Mouse (Mus musculus) testis, adult 2 months (tissue): ENCODE data around the gene Rnf114. TPM values are rescaled to one million over a fixed set of nuclear protein-coding genes. Genes with fewer than 3 reads are reported as not detected.
A peak's percentile ranks its signal among the peaks of the same experiment; 100 is the strongest.

Experiments used
- H3K27ac ChIP-seq: fragments of 200-500 bp; 2 replicates; pipeline ENCODE4 v1.5.1; 2012; ENCODE audit warnings: low read depth, low read length; ENCODE audit not compliant: control insufficient read depth, insufficient read depth
- H3K27me3 ChIP-seq: fragments of 200-500 bp; 2 replicates; pipeline ENCODE4 v1.6.1; 2012; ENCODE audit warnings: mild to moderate bottlenecking, low read length, moderate library complexity; ENCODE audit not compliant: control insufficient read depth, insufficient read depth
- H3K36me3 ChIP-seq: fragments of 200-500 bp; 2 replicates; pipeline ENCODE4 v1.6.1; 2012; ENCODE audit warnings: mild to moderate bottlenecking, low read length; ENCODE audit not compliant: control insufficient read depth, insufficient read depth
- H3K4me1 ChIP-seq: fragments of 200-500 bp; 2 replicates; pipeline ENCODE4 v1.6.1; 2012; ENCODE audit warnings: low read length; ENCODE audit not compliant: control insufficient read depth, insufficient read depth
- H3K4me3 ChIP-seq: fragments of 200-500 bp; 2 replicates; pipeline ENCODE4 v1.5.1; 2012; ENCODE audit warnings: low read depth, mild to moderate bottlenecking, low read length, moderate library complexity, mixed read lengths; ENCODE audit not compliant: control insufficient read depth
- CTCF ChIP-seq: fragments of 200-500 bp; IDR thresholded peaks from 2 replicates; pipeline ENCODE4 v1.5.1; 2012; ENCODE audit warnings: low read depth, mild to moderate bottlenecking, inconsistent platforms, low read length, moderate library complexity; ENCODE audit not compliant: control insufficient read depth, insufficient read depth, insufficient replicate concordance
- POLR2A ChIP-seq: fragments of 200-500 bp; IDR thresholded peaks from 2 replicates; pipeline ENCODE4 v1.6.1; 2012; ENCODE audit warnings: low read depth, mild to moderate bottlenecking, inconsistent platforms, low read length, moderate library complexity; ENCODE audit not compliant: control insufficient read depth
- polyA plus RNA-seq: library from polyadenylated mRNA; depleted of rRNA; stranded (reverse); fragments of >200 nt; gene quantifications from 2 replicates; pipeline ENCODE4 v1.2.3, GENCODE M21; 2012; rRNA removed

Gene Rnf114
- polyA plus RNA-seq: 69.1 and 70.1 TPM in 2 replicates

DNA sequence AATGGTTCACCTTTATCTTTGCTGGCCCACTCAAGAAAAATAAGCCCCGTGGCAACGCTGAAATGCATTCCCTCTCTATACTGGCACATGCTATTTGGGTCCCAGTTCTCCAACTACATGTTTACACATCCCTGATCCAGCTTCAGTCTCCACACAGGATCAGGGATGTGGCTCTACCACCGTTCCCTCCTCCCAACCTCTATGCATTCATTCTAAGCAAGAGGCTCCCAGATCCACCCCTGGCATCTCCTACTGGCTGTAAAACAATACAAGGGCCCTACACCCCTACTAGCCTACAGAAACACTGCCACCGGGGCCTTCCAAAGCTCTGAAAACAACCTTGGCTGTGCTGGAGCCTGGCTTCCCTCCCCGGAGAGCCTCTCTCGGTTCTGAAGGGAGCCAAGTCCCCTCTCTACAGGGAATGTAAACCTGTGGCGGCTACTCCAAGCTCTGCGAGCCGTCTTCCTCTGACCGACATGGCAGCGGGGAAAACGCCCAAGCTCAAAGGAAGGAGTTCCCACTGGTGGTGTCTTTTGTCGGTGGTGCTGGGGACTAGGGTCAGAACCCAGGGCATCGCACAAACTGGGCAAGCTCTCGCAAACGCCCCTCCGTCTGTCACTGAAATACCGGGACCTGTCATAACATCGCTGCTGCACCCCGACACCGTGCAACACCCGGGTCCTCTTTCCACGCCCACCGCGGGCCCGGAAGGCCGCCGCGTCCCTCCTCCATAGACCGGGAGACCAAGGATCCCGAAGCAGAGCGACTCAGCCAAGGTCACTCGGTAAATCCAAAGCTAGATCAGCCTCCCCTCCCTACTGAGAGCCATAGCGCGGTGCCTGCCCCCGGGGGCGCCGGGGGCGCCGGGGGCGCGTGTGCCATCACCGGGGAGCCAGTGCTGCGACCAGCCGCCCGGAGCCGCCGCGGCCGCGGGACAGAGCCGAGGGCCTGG lies at the start of gene Rnf114:
Rnf114 (plus strand) TSS at position 889 of the 952 bp plus-strand sequence.
- Histone ChIP-seq H3K4me3 (peak within 1 kb of the TSS; percentile 97), H3K27ac (peak within 1 kb of the TSS; percentile 98), H3K27me3 (no peaks in the 10 kb centered on the region), H3K4me1 (peaks cover 8% of the 10 kb centered on the region), H3K36me3 (no peaks in the 10 kb centered on the region)
- TF ChIP-seq CTCF (no peak), POLR2A (no peak; the same call in 1 of the 2 replicates)

DNA sequence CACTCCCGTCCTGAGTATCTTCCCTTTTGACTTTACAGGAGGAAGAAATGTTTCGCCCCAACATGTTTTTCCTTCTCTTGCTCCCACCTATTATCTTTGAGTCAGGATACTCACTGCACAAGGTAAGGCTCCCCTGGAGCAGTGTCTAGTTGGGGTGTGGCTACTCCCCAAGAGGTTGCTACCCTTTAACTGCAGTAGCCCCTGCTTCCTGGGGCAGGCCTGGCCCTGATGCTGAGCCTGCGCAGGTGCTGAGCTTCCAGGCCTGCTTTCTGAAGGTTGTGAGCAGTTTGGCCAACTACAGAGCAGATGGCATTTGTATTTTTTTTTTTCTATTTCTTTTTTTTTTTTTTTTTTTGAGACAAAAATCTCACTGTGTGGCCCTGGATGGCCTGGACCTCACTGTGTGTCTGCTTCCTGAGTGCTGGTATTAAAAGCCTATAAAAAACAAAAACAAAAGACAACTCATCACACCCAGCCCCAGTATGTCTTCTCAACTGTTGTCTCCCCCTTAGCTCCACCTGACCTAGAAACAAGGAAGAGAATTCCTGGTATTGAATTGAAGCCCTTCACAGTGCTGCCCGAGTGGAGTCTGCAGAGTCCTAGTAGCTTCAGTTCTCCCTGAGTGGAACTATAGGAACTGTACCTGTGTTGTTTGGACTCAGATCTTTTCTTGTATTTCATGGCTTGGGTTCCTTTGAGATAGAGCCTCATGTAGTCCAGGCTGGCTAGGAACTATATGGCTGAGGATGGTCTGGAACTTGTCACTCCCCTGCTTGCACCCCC lies 48.8 kb upstream of the Rnf114 start:
- Histone ChIP-seq H3K36me3 (peaks cover 1% of the 10 kb centered on the region), H3K27ac (no peak overlapping the region), H3K4me1 (no peaks in the 10 kb centered on the region), H3K4me3 (peak overlapping the region; percentile 67), H3K27me3 (no peaks in the 10 kb centered on the region)
- TF ChIP-seq CTCF (no peak), POLR2A (no peak)

DNA sequence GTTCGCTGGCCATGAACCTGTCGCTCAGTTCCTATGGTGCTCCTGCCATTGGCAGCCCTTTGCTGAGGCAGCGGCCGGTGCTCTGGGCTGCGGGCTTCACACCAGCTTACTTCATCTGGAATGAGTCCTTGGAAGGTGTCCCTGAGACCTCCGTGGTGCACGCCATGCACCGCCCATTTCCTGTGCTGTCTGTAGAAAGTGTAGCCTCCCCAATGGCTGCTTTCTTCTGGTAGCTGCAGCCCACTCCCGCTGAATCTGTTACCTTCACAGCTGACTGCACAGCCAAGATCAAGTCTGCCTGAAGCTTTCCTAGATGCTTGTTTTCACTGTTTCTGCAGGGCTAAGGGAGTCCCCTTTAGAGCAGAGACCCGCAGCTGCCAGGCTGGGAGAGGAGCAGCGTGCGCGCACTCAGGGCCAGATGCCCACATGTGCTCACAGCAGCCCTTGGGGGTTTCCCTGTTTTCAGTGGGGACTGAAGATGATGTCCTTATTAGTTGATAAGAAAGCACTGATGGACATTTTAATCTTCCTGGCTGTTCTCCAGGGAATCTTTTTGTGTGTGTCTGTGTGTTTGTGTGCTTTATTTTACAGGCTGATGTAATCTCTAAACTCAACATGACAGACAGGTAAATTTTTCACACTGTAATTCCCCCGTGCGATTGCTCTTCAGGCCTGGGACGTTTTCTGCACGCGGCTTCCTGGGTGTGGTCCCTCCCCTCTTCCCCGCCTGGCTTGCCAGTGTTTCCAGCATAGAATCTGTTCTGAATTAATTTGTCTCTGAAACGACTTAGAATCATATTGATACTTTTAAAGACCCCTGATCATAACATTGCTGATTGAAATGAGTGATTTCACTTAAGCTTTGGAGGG lies 46.3 kb upstream of the Rnf114 start:
- TF ChIP-seq CTCF (no peak), POLR2A (no peak)
- Histone ChIP-seq H3K27me3 (no peaks in the 10 kb centered on the region), H3K27ac (no peak overlapping the region), H3K4me3 (no peak overlapping the region), H3K4me1 (no peaks in the 10 kb centered on the region), H3K36me3 (peaks cover 1% of the 10 kb centered on the region)

DNA sequence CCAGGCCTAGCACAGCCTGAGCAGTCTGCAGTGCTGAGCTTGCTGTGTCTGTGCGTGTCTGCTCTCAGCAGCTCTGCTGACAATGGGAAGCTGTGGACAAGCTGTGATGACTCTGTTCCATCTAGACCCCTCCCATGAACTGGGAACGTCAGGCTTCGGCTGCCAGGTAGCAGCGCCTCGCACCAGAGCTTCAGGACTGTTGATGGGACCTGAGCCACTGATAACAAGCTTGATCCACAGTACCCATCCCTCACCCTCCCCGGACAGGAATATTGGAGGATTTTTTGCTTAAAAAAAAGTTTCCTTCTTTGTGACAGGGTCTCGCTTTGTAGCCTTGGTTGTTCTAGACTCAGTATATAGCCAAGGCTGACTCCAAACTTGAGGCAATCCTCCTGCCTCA lies 45.2 kb upstream of the Rnf114 start:
- Histone ChIP-seq H3K27ac (no peak overlapping the region), H3K4me1 (no peaks in the 10 kb centered on the region), H3K4me3 (no peak overlapping the region), H3K36me3 (peaks cover 1% of the 10 kb centered on the region), H3K27me3 (no peaks in the 10 kb centered on the region)
- TF ChIP-seq CTCF (no peak), POLR2A (no peak)

DNA sequence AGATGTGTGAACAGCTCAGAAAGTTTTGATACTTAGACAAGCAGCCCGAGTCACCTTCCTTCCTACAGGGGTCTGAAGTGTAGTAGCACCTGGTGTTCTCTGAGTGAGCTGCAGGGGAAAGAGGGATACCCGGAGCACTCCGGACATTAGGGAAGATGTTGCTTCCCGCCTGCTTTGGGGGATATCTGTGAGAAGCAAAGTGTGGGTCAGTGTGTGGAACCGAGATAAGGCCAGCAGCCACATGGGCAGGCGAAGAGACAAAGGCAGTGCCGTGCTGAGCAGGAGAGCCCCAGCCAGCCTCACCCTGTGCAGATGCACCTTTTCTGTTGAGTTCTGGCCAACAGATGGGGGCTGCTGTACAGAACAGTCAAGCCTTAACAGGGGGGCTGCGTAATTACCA lies 44.8 kb upstream of the Rnf114 start:
- Histone ChIP-seq H3K4me3 (no peak overlapping the region), H3K4me1 (no peaks in the 10 kb centered on the region), H3K27ac (no peak overlapping the region), H3K36me3 (peaks cover 1% of the 10 kb centered on the region), H3K27me3 (no peaks in the 10 kb centered on the region)
- TF ChIP-seq CTCF: no peak
- no peak for TF ChIP-seq POLR2A

DNA sequence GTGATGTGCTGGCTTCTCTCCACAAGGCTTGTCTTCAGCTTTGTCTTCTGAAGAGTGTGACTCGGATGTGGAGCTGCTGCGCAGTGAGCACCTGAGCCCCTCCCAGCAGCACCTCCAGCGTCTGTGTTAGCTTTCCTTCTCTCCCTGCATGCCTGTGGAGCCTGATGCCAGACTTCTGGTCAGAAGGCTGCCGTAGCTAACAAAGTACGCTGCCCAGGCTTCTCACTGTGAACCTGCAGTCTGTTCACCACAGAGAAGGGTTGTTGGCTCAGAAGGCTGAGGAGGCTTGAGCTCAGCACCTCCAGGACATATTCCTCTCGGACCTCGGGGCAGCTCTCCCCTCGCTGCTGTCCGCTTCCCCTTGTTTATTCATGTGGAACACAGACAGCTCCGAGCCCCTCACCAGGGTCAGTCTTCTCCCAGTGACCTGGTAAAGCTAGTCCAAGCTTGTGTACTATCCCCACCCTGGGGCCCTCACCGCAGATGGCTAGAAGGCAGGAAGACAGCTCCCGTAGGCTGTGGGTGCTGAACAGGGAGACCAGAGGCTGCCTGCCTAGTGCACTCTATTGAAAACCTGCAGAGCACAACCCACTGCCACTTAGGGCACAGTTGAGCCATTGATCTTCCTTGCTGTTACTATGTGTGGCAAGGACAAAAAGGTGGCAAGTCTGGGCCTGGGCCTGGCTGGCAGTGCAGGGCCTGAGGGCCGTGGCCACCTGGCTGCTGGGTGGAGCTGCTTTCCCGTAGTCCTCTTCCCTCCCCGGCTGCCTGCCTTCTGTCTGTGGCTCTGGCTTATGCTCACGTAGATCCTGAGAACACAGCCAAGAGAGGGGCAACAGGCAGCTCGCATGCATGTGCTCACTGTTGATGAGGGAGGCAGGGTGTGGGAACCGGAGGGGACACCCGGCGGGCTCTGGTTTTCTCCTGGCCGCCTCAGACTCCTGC lies 42.8 kb upstream of the Rnf114 start:
- H3K27ac ChIP-seq: no peak overlapping the region
- no peaks in the 10 kb centered on the region for H3K27me3 ChIP-seq
- no peaks in the 10 kb centered on the region for H3K4me1 ChIP-seq
- no peak for TF ChIP-seq POLR2A
- no peak overlapping the region for H3K4me3 ChIP-seq
- peaks cover 1% of the 10 kb centered on the region for H3K36me3 ChIP-seq

DNA sequence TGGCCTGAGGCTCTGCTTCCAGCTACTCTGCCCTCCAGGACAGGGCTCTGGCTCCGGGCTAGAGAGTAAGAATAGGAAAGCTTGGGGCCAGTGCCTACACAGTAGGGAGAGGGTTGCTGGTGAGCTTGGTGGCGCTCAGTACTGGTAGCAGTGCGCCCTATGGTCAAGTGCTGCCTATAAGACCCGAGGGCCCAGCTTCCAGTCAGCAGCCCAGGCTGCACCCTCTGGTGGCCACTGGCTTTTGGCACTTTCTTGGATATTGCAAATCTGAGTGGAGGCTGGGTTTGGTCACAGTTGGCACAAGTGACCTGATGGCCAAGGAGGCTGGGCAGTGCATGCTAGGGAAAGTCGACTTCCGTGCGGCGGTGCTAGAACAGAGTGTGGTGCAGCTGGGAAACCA lies 41.8 kb upstream of the Rnf114 start:
- Histone ChIP-seq H3K27me3 (no peaks in the 10 kb centered on the region), H3K4me1 (no peaks in the 10 kb centered on the region), H3K27ac (no peak overlapping the region), H3K36me3 (peaks cover 1% of the 10 kb centered on the region), H3K4me3 (no peak overlapping the region)
- TF ChIP-seq CTCF: no peak
- no peak for TF ChIP-seq POLR2A
